Mouse (Mus musculus): ENCODE measurements around the gene Dnajc5g. TPM values are rescaled to one million over a fixed set of nuclear protein-coding genes. Genes with fewer than 3 reads are reported as not detected.

Dnajc5g gene
- polyA plus RNA-seq, 1 experiment, result not detected

- Histone ChIP-seq H3K27ac (ENCODE audit: insufficient read depth, low read depth, low read length) (no peak overlapping the region), H3K27me3 (ENCODE audit: control insufficient read depth, insufficient read depth, low read length) (peaks cover 58% of the 10 kb centered on the region), H3K36me3 (ENCODE audit: control insufficient read depth, insufficient read depth, low read length) (no peaks in the 10 kb centered on the region), H3K4me3 (ENCODE audit: low read depth, low read length) (peak overlapping the region; percentile 64), H3K4me1 (ENCODE audit: control insufficient read depth, insufficient read depth, insufficient read length, low read length) (peaks cover 16% of the 10 kb centered on the region)
- no peak for TF ChIP-seq POLR2A (IDR thresholded peaks at IDR 0.05; ENCODE audit: low read depth, low read length)
- TF ChIP-seq CTCF (IDR thresholded peaks at IDR 0.05; ENCODE audit: extremely low read depth, insufficient read length, insufficient replicate concordance, low read depth, low read length), result no peak
- WGBS, result 6% methylated on average over 53 of the region's 53 CpGs
These were observed 13.7 kb upstream of the Dnajc5g start for GRCm38 (mm10) chr5:31092231-31092975.

- WGBS, result 2% methylated on average over 50 of the region's 54 CpGs
These were observed 12.7 kb upstream of the Dnajc5g start for GRCm38 (mm10) chr5:31093151-31094041.

GRCm38 (mm10) chr5:31094100-31094798, 11.8 kb upstream of the Dnajc5g start:
- TF ChIP-seq CTCF (IDR thresholded peaks at IDR 0.05; ENCODE audit: extremely low read depth, insufficient read length, insufficient replicate concordance, low read depth, low read length) (no peak), POLR2A (IDR thresholded peaks at IDR 0.05; ENCODE audit: low read depth, low read length) (no peak)
- Histone ChIP-seq H3K36me3 (ENCODE audit: control insufficient read depth, insufficient read depth, low read length) (no peaks in the 10 kb centered on the region), H3K27ac (ENCODE audit: insufficient read depth, low read depth, low read length) (no peak overlapping the region), H3K4me1 (ENCODE audit: control insufficient read depth, insufficient read depth, insufficient read length, low read length) (peaks cover 16% of the 10 kb centered on the region), H3K27me3 (ENCODE audit: control insufficient read depth, insufficient read depth, low read length) (peaks cover 58% of the 10 kb centered on the region), H3K4me3 (ENCODE audit: low read depth, low read length) (peak overlapping the region; percentile 47)
- 2% methylated on average over 29 of the region's 29 CpGs for WGBS

More at GRCm38 (mm10) chr5:31093151-31094041, 12.7 kb upstream of the Dnajc5g start:
- H3K4me3 ChIP-seq (ENCODE audit: low read depth, low read length), result peak overlapping the region; percentile 64
- H3K27me3 ChIP-seq (ENCODE audit: control insufficient read depth, insufficient read depth, low read length), result peaks cover 58% of the 10 kb centered on the region
- TF ChIP-seq CTCF (IDR thresholded peaks at IDR 0.05; ENCODE audit: extremely low read depth, insufficient read length, insufficient replicate concordance, low read depth, low read length) (no peak), POLR2A (IDR thresholded peaks at IDR 0.05; ENCODE audit: low read depth, low read length) (no peak)
- peaks cover 16% of the 10 kb centered on the region for H3K4me1 ChIP-seq (ENCODE audit: control insufficient read depth, insufficient read depth, insufficient read length, low read length)
- no peaks in the 10 kb centered on the region for H3K36me3 ChIP-seq (ENCODE audit: control insufficient read depth, insufficient read depth, low read length)
- H3K27ac ChIP-seq (ENCODE audit: insufficient read depth, low read depth, low read length), result no peak overlapping the region

- peaks cover 58% of the 10 kb centered on the region for H3K27me3 ChIP-seq (ENCODE audit: control insufficient read depth, insufficient read depth, low read length)
- WGBS, result under 1% methylated on average over 59 of the region's 59 CpGs
These were observed 11.0 kb upstream of the Dnajc5g start for GRCm38 (mm10) chr5:31094799-31095691.

GRCm38 (mm10) chr5:31095711-31096480, 10.2 kb upstream of the Dnajc5g start:
- Histone ChIP-seq H3K27ac (ENCODE audit: insufficient read depth, low read depth, low read length) (no peak overlapping the region), H3K4me3 (ENCODE audit: low read depth, low read length) (peak overlapping the region; percentile 47), H3K36me3 (ENCODE audit: control insufficient read depth, insufficient read depth, low read length) (no peaks in the 10 kb centered on the region), H3K27me3 (ENCODE audit: control insufficient read depth, insufficient read depth, low read length) (peaks cover 51% of the 10 kb centered on the region), H3K4me1 (ENCODE audit: control insufficient read depth, insufficient read depth, insufficient read length, low read length) (peaks cover 16% of the 10 kb centered on the region)
- WGBS, result 33% methylated on average over 11 of the region's 11 CpGs
- TF ChIP-seq POLR2A (IDR thresholded peaks at IDR 0.05; ENCODE audit: low read depth, low read length), result no peak
- no peak for TF ChIP-seq CTCF (IDR thresholded peaks at IDR 0.05; ENCODE audit: extremely low read depth, insufficient read length, insufficient replicate concordance, low read depth, low read length)

More at GRCm38 (mm10) chr5:31094799-31095691, 11.0 kb upstream of the Dnajc5g start:
- Histone ChIP-seq H3K36me3 (ENCODE audit: control insufficient read depth, insufficient read depth, low read length) (no peaks in the 10 kb centered on the region), H3K4me1 (ENCODE audit: control insufficient read depth, insufficient read depth, insufficient read length, low read length) (peaks cover 16% of the 10 kb centered on the region), H3K27ac (ENCODE audit: insufficient read depth, low read depth, low read length) (no peak overlapping the region), H3K4me3 (ENCODE audit: low read depth, low read length) (peak overlapping the region; percentile 47)
- TF ChIP-seq CTCF (IDR thresholded peaks at IDR 0.05; ENCODE audit: extremely low read depth, insufficient read length, insufficient replicate concordance, low read depth, low read length) (no peak), POLR2A (IDR thresholded peaks at IDR 0.05; ENCODE audit: low read depth, low read length) (no peak)
